Mouse (Mus musculus) lung, adult 2 months (tissue): ENCODE measurements around the gene Eif3m. TPM values are rescaled to one million over a fixed set of nuclear protein-coding genes. Genes with fewer than 3 reads are reported as not detected.
A peak's percentile ranks its signal among the peaks of the same experiment; 100 is the strongest.

Source experiments
- DNase-seq: peaks from one replicate; pipeline ENCODE4 v3.0.0; 2022
- H3K4me1 ChIP-seq: fragments of 200-500 bp; 2 replicates; pipeline ENCODE4 v1.6.1; 2011; ENCODE audit warnings: low read length; ENCODE audit not compliant: control insufficient read depth, insufficient read depth
- H3K4me3 ChIP-seq: fragments of 200-500 bp; replicated peaks from 2 replicates; pipeline ENCODE3; 2011; ENCODE audit warnings: low read depth, mild to moderate bottlenecking, control low read depth, low read length; ENCODE audit errors: extremely low read depth
- CTCF ChIP-seq: fragments of 200-500 bp; IDR thresholded peaks from 2 replicates; pipeline ENCODE4 v1.5.1; 2011; ENCODE audit warnings: mild to moderate bottlenecking, low read length, control low read depth; ENCODE audit not compliant: insufficient read depth
- POLR2A ChIP-seq: fragments of 200-500 bp; IDR thresholded peaks from 2 replicates; pipeline ENCODE4 v1.6.1; 2011; ENCODE audit warnings: low read depth, mild to moderate bottlenecking, control low read depth, low read length, borderline replicate concordance; ENCODE audit errors: extremely low read depth
- WGBS: fragments of 180-500 bp; shearing (Covaris S2); methylation state at CpG from one replicate; pipeline ENCODE4 v1.1.7; 2018; 5-methylcytosine and 5-hydroxymethylcytosine counted together
- polyA plus RNA-seq: library from polyadenylated mRNA; depleted of rRNA; stranded (reverse); fragments of >200 nt; gene quantifications from 2 replicates; pipeline ENCODE4 v1.2.3, GENCODE M21; 2012; rRNA removed

Gene Eif3m
- polyA plus RNA-seq = 15.5 and 24.7 TPM in 2 replicates

DNA sequence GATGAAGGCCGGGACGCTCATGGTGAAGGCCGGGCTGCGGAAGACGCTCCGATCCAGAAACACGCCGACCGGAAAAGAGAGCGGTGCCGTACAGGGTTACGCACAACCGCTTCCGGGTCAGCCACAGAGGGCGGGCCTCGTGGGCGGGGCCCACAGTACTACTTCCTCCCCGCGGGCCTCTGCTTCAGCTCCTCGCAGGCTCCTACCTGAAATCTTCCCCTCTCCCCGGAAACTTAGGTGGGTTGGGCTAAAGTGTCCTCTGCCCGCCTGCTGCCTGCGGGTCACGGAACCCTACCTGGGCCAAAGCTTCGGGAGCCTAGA, at the start of gene Eif3m:
TSS of gene Eif3m (minus strand) at position 114 of the 321 bp plus-strand sequence.
- TF ChIP-seq POLR2A = no peak
- TF ChIP-seq CTCF = no peak
- under 1% methylated on average over 25 of the region's 25 CpGs for WGBS
- H3K4me3 ChIP-seq = peak within 1 kb of the TSS; percentile 95
- DNase-seq = peak; percentile 93
- H3K4me1 ChIP-seq = peaks cover 5% of the 10 kb centered on the region

- Histone ChIP-seq H3K4me1 (peaks cover 2% of the 10 kb centered on the region; the same call in 1 of the 2 replicates), H3K4me3 (no peak overlapping the region)
- WGBS = 54% methylated on average over 7 of the region's 7 CpGs
- TF ChIP-seq CTCF = no peak
- no peak for TF ChIP-seq POLR2A
- no peak for DNase-seq
Measured at GRCm38 (mm10) chr2:105062741-105063372, 46.0 kb upstream of the Eif3m start.

GRCm38 (mm10) chr2:105058577-105059116, 41.8 kb upstream of the Eif3m start:
- H3K4me3 ChIP-seq = no peak overlapping the region
- 38% methylated on average over 7 of the region's 7 CpGs for WGBS
- TF ChIP-seq POLR2A = no peak
- no peak for TF ChIP-seq CTCF
- DNase-seq = no peak
- H3K4me1 ChIP-seq = peaks cover 2% of the 10 kb centered on the region; the same call in 1 of the 2 replicates

- Histone ChIP-seq H3K4me1 (peaks cover 2% of the 10 kb centered on the region; the same call in 1 of the 2 replicates), H3K4me3 (no peak overlapping the region)
- 69% methylated on average over 1 of the region's 1 CpGs for WGBS
- DNase-seq = no peak
- TF ChIP-seq POLR2A (no peak), CTCF (no peak)
Measured at GRCm38 (mm10) chr2:105055529-105055928, 38.6 kb upstream of the Eif3m start.

GRCm38 (mm10) chr2:105048301-105048700, 31.4 kb upstream of the Eif3m start:
- no peak for DNase-seq
- 77% methylated on average over 1 of the region's 1 CpGs for WGBS
- no peaks in the 10 kb centered on the region for H3K4me1 ChIP-seq
- H3K4me3 ChIP-seq = no peak overlapping the region
- no peak for TF ChIP-seq CTCF
- TF ChIP-seq POLR2A = no peak

GRCm38 (mm10) chr2:105043152-105043551, 26.3 kb upstream of the Eif3m start:
- no peaks in the 10 kb centered on the region for H3K4me1 ChIP-seq
- no peak overlapping the region for H3K4me3 ChIP-seq
- no peak for TF ChIP-seq CTCF
- TF ChIP-seq POLR2A = no peak
- no peak for DNase-seq
- WGBS = 32% methylated on average over 4 of the region's 4 CpGs

- H3K4me3 ChIP-seq = no peak overlapping the region
- DNase-seq = no peak
- no peaks in the 10 kb centered on the region for H3K4me1 ChIP-seq
- no peak for TF ChIP-seq CTCF
- no peak for TF ChIP-seq POLR2A
- WGBS = 51% methylated on average over 4 of the region's 4 CpGs
Measured at GRCm38 (mm10) chr2:105040859-105041258, 24.0 kb upstream of the Eif3m start.

DNA sequence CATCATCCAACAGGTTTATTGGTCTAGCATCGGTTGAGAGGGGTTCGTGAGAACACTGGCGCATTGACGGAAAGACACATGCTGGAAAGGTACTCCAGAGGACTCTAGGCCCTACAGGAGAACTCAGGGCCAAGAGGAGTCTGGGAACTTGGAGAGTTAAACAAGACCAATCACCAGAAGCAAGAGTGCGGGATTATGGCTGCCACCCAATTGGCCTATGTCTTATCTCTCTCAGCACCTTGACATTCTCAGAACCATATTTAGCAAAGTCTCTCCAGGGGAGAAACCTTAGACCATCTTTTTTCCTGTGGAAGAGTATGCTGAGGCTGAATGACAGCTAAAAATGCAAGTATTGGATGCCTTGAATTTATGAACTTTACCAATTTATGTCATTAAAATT, 22.0 kb upstream of the Eif3m start:
- H3K4me3 ChIP-seq = no peak overlapping the region
- no peaks in the 10 kb centered on the region for H3K4me1 ChIP-seq
- no peak for DNase-seq
- WGBS = 87% methylated on average over 5 of the region's 5 CpGs
- TF ChIP-seq POLR2A = no peak

- H3K4me1 ChIP-seq = no peaks in the 10 kb centered on the region
- no peak overlapping the region for H3K4me3 ChIP-seq
- DNase-seq = no peak
- TF ChIP-seq POLR2A (no peak), CTCF (no peak)
- WGBS = 75% methylated on average over 7 of the region's 7 CpGs
Measured at GRCm38 (mm10) chr2:105037956-105038569, 21.2 kb upstream of the Eif3m start.

DNA sequence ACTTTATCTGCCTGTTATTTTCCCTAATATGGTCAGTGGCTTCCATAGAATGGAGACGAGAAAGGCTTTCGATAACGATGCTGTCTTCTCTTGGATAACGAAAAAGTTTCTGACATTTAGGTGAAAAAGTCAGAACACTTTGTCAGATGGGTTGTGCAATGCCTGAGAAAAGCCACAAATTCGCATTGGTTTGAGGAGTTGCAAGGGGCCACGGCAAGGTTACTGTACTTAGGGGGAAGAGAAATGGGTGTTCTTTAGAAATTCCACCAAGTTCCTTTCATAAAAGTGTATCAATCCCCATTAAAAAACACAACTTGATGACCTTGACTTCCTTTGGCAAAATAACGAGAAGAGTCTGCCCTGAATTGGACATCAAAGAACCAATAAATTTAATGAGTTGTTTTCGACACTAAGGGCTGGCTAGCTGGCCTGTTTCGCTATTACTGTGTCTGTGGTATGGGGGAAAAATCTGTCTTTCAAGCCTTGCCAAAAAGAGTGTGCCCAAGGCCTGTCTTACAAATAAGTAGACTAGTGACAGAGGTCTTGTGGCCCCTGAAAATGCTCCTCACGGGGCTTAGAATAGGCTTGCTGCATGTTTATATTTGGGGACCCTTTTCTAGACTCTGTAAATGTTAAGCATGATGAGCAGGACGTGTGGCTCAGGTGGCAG, 19.7 kb upstream of the Eif3m start:
- no peak for DNase-seq
- WGBS = 71% methylated on average over 11 of the region's 11 CpGs
- no peak for TF ChIP-seq POLR2A
- no peak for TF ChIP-seq CTCF

More for the DNA sequence above, 19.7 kb upstream of the Eif3m start:
- Histone ChIP-seq H3K4me3 (no peak overlapping the region), H3K4me1 (no peaks in the 10 kb centered on the region)
